In the genomic region with DNA sequence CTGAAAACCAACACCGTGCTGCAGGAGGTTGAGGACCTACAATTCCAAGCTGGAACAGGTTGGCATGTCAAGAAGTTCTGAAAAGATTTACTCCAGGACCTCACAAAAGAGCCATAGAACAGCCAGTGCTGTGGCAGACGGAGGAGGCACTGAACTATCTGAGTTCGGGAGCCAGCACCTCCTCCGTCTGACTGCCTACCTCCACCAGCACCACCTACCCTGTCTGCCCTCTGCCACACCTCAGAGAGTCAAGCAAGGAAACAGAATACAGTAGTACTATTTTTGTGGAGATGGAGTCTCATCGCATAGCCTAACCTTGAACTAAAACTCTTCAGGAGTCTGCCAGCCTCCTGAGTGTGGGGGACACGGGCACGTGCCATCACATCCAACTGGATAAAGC, we compare ENCODE assay signal across 11 mouse cellular contexts.
"Had no signal": no experiment of that assay in that cellular context is flagged by ENCODE, and none has a peak within 500 bp of the region (broad histone marks: within the 10 kb centered on the region; RNA-seq: fewer than 3 reads in every experiment).

No protein-coding gene starts in this region.

- H3K4me1 ChIP-seq: kidney, embryonic 15.5 days had no signal

- H3K4me3 ChIP-seq: kidney, embryonic 15.5 days; limb, embryonic 13.5 days; megakaryocyte, embryonic 14.5 days; midbrain, embryonic 12.5 days; neural tube, embryonic 13.5 days had no signal

- H3K36me3 ChIP-seq: kidney, embryonic 15.5 days; limb, embryonic 13.5 days; midbrain, embryonic 12.5 days; neural tube, embryonic 13.5 days had no signal

- H3K27ac ChIP-seq: hindbrain, postnatal 0 days; kidney, embryonic 15.5 days; limb, embryonic 13.5 days; liver, embryonic 14.5 days; midbrain, embryonic 12.5 days; neural tube, embryonic 13.5 days had no signal

- H3K27me3 ChIP-seq: kidney, embryonic 15.5 days; limb, embryonic 13.5 days; midbrain, embryonic 12.5 days had no signal

- DNase-seq: left cerebral cortex, postnatal 4 days; lung, postnatal 4 days; retina, postnatal 1 day; right cerebral cortex, postnatal 4 days had no signal
